Mouse (Mus musculus) spleen, adult 12 weeks (tissue): ENCODE measurements around the gene Dars.

ENCODE experiments used
- DNase-seq: peaks from one replicate; pipeline ENCODE4 v3.0.0; 2022; ENCODE audit warnings: low spot score

Dars gene

DNA sequence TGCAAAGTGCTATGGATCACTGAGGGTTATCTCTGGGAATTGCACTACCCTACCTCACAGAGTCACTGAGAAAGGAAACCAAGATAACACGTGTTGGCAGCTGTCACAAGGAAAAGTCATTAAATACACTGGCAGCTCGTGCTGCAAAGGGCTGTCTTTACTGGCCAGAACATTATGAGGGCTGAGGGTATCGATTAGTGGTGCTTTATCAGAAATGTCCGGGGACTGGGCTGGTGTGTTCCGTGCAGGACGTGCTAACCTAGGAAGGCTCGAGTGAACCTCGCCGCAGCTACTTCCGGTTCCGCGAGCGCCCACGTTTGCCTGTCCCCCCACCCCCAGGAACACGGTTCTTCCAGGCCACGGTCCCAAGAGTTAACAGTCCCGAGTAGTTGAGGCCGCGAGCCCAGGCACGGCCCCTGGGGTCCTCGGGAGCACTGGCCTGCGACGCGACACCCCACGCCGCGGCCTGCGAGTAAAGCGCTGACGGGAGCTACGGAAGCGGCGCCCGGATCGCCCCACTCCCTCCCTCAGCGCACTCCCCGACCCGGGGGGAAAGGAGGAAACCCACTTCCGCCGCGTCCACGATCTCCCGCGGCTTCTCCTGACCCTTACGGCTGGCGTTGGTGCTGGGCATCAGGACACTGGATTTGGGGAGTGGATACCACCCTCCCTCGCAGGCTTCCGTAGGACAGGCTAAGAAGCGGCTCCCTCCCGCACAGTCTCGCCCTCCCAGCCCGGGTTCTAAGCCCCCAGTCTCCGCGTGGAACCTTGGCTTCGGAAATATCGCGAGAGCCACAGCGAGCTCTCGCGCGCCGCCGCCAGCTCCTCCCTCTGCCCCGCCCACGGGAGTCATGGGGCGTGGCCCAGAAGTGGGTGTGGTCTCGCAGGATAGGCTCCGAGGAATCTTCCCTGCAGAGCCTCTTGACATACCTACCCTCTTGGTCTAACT is at the start of gene Dars:
Gene Dars, minus strand, starts transcription at position 785 of the 949 bp plus-strand sequence.
- peak; percentile 96 for DNase-seq

DNA sequence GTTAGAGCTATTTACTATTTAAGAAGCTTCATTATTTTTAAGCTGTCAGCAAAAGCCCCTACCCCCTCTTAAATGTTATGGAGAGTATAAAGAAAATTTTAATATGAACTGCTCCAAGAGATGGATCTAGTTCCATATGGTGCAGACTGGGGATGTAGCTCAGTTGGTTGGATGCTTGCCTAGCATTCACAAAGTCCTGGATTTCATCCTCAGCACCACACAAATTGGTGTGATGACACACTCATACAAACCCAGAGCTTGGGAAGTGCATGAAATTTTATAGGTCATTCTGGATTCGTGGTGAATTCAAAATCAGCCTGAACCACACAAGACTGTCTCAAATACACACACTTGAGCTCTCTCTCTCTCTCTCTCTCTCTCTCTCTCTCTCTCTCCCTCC is 49.7 kb upstream of the Dars start:
- DNase-seq = no peak

DNA sequence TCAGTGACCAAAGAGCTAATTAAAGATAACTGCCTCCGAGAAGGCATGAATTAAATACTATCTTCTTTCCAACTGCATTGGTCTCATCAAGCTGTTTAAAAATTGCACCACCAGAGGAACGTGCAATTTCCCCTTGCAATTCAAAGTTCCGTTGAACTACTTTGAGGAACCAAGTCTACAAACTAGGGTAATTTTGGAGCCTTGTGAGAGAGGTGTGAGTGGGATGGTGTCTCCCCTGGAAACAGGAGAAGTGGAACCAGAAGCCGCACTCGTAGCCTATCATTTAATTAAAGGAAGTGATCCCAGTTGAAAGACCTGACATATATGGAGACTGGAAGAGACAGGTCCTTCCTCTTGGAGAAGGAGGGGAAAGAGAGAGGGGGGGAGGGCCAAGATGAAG is 46.3 kb upstream of the Dars start:
- DNase-seq = no peak

DNA sequence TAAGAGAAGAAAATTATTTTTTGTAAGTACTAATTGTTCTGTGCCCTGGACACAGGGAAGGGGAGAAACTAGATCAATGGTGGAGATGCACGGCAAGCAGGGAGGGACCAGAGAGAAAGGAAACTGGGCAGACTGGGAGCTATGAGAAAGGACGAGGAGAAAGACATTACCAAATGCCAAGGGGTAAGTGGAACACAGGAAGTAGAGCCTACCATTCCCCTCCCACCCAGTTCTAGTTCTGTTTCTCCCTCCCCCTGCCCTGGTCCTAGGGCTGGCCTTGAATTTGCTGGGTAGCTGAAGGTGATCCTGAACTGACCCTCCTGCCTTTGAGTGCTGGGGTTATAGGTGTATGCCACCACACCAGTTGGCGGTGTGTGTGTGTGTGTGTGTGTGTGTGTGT is 45.2 kb upstream of the Dars start:
- DNase-seq = no peak

DNA sequence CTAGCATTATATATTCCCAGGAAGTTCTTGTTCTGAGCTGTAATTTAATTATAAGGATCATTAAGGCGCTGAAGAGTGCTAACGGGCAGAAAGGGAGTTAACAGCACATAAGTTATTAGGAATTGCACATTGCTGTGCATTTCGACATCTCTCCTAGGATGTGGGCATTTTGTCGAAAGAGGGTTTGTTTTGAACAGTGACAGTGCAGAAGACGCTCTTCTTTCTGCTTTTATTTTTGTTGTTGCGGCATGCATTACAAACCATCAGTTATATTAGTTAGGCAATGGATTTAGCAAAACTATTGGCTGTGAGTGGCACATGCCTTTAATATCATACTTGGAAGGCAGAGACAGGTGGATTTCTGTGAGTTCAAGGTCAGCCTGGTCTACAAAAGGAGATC is 43.6 kb upstream of the Dars start:
- DNase-seq = no peak

DNA sequence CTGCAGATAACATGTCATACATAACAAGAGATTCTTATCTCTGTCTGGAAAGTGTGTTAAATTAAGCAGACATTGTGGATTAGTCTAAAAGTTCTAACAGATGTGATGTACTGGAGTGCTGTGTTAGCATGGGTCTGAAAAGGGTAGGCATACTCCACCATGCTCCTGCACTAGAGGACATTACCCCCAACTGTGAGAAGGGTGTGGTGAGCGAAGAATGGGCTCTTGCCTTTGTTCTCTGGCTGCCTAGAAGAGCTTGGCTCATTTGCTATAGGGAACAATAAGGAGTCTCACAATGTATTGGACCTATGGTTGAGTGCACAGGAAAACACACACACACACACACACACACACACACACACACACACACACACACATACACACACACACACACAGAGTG is 42.3 kb upstream of the Dars start:
- no peak for DNase-seq

DNA sequence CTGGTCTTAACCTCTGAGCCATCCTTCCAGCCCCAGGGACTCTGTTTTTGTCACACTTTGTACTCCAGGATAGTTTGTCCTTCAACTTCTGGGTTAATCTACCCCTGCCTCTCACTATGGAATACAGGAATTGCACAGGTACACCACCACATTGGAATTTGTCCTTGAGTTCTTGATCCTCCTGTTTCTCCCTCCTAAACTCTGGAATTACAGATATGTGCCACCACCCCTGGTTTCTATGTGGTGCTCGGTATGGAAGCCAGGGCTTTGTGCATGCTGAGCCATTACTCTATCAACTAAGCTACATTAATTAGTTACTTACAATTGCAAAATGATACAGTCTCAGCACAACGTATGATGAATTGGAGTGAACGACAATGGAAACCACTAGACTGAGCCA is 41.8 kb upstream of the Dars start:
- DNase-seq = no peak

DNA sequence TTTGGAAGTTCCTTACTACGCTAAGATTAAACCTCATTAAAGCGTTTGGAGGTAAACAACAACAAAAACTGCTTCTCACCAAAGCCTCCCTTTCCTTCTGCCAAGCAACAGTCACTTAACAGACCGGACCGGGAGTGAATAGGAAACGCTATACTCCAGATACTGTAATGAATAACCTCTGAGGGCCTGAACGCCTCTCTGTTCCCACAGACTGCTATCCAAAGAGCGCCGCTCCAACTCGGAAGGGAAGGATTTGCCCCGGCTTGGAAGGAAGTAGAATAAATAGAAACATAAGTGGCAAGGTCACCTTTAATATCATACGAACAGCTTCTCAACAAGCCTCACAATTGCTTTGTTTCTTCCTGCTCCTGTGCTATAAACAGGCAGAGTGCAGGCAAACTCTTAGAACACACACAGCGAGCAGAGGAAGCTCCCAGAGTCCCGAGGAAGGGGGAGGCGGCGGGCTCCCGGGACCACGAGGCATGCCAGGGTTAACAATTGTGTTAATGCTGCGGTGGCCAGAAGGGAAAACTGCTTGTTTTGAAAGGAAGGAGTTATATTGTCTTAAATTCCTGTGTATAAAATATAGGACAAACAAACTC is 39.8 kb upstream of the Dars start:
- no peak for DNase-seq

DNA sequence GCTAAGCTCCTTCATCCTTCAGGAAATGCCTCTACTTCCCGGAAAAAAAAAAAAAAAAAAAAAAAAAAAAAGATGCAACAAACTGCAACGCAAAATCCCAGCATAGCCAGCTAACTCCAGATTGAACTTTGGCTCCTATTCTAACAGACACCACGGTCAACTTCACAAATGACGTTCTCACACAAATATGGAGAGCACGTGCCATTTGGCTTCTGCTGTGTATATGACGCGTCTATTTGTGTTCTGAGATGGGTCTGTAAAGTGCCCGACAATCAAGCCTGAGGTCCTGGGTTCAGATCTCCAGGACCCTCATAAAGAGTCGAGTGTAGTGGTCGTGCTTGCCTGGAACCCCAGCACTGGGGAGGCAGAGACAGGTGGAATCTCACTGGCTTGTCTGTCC is 39.1 kb upstream of the Dars start:
- DNase-seq = no peak

DNA sequence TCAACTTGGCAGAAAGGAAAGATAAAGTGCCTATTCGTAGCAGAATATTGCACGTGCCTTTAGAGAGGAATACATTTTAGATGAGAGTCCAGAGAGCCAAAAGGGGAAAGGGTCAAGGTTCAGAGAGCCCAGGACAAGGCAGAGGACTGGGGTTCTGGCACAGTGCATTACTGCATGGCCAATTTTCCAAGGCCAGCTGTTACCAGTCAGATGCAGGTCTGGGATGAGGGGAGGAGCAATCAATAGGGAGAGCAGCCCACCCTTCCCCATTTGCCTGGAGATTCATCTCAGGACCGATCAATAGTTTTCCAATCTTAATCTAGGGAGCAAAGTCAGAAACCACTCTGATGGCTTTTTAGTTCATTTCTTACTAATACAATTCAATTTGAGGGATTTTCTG is 35.0 kb upstream of the Dars start:
- DNase-seq = no peak

DNA sequence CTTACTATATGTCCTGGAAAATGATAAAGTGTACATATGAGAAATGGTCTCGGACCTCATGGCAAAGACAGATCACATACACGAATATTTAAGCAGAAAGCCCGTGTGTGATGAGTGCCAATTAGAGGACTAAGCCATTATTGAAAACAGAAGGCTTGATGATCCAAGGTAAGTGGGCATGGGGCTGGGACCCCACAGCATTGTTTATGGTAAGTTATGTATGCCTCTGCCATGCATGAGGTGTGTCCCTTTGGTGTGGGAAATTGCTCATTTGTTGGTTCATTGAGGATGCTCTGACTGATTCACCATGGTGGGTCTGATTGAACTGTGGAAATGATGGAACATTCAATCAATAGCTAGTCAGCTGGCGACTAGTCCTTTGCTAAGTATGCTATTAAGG is 34.0 kb upstream of the Dars start:
- no peak for DNase-seq

DNA sequence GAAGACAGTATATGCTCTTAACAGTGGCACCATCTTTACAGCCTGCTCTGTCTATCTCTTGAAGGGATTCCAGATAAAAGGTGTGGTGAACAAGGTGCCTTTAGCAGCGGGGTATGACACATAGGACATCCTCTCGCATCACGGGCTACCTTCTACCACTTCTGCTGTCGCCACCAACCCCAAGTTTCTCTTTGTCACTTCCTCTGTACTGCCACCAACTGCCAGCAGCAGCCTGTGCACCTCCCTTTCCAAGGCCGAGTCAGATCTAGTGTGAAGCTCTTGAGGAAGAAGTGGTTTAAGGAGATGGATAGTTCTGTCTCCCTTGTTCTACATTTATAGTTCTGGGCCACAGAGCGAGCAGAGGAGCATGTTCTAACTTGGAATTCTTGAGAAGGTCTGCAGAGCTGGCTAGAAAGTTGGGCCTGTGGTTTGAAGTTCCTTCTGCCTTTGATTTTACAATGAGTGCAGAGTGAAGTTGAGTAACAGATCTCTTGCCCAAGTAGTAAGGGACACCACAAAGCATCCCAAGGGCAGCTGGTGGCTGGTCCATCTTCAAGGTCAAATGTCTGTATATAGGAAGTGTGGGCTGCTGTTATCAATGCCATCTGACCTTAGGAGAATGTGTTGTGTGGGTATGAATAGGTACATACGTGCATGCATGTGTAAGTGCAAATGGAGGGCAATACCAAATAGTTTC is 30.2 kb upstream of the Dars start:
- DNase-seq = peak; percentile 5

DNA sequence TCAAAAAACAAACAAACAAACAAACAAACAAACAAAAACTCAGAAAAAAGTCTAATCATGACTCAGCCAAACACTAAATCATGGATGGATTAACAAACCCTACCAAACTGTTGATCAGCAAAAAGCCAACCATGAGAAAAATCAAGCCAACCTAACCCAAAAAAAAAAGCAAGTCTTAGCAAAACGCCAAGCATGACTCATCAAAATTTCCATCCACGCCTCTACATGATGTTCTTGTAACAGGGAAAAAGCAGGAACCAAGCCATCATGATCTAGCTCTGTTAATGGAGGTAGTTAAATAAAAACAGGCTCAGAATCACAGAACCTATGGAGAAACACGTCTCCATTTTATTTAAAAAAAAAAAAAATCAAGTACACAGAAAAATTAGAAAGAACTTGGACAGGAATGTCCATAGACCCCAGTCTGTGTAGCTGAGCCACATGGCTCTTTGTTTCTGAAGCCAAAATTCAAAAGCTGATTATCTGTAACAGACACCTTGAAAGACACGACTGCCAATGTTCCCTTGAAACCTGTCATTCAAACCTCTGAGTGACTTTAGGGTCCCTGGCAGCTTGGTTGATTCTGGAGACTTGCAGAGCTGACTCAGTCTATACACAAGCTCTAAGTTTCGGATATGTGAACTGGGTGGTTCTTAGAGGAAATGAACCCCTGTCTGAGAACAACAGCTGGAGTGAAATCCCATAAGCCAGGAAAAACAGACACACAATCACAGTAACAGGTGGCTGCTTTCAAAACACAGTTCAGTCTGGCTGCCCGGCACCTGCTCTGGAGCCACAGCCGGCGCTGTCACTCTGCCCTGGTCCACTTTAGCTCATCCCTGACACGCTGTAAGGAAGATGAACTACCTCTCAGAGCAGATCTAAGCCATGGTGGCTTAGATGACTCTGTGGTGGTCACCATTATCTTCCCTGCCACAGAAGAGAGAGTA is 27.0 kb upstream of the Dars start:
- DNase-seq = no peak

DNA sequence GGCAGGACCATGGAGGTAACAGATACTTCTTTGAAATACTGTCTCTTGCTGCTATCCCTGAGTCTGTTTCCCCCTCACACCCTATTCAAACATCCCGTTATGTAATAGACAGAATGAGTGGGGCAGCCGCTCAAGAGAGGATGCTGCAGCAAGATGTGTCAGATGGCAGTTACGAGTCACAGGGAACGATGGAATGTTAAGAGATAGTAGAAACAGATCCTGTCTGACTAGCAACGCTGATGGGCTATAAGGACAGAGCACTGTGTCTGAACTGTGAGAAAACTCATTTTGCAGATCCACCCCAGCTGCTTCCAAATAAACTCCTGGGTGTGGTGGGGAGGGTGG is 23.9 kb upstream of the Dars start:
- DNase-seq = no peak

DNA sequence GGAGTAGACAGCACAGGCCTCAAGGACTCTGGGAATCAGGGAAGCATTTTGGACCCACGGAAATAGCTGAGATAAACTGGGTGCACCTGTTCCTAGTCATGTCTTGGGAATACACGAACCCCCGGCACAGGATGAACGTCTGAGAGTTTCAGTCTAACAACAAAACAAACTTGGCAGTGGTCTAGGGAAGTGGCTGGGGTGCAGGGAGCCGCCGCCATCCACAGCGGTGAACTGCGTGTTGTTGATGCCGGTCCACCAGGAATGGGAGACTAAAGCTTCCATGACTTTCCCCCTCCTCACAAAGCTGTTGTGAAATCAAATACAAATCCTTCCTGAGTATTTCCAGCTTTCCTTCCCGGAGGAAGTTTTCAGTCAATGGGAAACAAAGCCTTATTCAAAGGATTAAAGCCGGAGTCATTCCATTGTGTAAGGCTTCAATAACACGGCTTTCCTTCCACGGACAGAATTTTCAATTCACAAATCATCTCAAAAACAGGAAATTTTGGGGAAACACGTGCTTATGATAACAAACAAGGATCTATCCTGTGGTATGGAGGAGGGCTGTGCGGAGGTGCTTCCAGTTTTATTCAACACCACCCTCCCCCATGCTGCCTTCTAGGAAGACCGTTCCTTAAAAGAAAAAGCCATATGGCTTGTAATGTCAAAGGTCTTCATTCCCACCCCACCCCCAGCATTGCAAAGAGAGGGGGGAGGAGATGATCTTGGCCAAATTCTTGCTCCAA is 23.4 kb upstream of the Dars start:
- no peak for DNase-seq

DNA sequence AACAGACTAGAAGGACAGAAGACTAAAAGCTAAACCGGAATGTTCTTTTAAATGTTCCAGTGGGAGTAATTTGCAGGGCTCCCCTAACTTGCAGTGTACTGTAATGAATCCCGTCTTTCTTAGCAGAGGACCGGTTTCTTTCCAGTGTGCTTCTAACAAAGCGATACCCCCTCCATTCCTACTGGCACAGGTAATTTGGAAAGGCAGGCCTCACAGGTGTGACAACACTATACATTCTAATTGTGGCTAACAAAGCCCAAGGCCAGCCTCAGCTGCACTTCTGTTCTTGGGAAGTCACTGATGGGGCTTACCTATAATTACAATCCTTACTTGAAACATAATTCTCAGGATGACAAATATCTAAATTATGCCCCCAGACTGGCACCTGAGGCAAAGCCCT is 22.4 kb upstream of the Dars start:
- no peak for DNase-seq

DNA sequence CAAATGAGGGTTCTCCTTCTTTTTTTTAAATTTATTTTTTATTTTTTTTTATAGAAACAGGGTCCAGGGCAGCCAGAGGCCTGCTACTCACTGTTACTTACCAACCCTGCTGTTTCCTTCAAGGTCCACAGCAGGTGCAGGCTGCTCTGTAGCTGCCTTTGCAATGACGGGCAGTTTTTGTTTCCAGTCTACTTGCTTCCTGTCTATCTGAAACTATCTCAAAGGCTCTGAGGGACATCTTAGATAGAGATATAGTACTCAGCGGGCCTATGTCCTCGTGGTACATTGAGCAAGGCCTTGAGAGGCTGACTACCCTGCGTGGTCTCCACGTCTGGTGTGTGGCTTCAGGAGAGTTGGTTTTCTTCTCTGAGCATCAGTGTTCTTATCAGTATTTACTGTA is 21.4 kb upstream of the Dars start:
- no peak for DNase-seq

DNA sequence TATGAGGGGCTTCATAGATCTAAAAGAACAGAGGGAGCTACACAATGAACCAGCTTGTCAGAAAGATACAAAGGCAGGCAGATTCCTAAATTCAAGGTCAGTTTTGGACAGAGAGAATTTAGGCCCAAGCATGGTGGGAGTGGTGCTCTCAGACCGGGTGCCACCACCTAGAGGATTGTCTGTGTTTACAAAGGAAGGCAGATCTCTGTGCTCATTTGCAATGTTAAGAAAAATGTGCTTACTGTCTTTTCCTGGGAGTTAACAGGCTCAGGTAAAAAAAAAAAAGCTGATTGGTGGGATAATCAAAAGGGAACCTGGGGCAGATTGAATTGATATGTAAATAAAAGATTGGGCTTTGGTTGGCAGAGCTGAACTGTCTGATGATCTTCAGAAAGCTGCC is 20.1 kb upstream of the Dars start:
- DNase-seq = no peak

DNA sequence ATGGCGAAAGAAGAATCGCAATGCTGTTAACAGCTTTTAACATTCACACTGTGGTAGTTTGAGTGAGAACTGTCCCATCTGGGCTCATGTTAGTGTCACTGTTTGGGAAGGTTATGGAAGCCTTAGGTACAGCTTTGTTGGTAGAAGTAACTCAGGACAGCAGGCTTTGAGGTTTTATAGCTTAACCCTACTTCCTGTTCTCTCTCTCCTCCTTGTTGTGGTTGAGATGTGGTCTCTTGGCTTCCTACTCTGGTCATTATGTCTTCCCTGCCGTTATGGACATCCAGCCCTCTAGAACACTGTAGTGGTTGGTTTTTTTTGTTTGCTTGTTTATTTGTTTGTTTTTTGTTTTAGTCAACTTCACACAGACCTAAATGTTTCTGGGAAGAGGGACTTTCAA is 18.8 kb upstream of the Dars start:
- DNase-seq = no peak

DNA sequence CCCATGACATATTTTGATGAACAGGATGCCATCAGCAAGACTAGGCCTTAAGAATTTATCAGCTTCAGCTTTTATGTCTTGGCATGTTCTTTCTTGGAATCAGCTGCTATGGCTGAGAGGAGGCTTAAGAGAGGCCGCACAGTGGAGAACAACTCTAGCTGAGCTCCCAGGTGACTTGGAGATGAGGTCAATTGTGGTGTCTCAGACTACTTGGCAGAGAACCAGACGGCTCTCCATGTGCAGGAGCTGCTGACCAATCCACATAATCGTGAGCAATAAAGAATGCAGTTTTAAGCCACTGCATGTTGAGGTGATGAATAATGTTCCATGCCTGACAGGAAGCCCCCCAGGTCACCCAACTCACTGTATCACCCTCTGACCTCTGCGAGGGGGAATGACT is 18.4 kb upstream of the Dars start:
- DNase-seq = no peak

DNA sequence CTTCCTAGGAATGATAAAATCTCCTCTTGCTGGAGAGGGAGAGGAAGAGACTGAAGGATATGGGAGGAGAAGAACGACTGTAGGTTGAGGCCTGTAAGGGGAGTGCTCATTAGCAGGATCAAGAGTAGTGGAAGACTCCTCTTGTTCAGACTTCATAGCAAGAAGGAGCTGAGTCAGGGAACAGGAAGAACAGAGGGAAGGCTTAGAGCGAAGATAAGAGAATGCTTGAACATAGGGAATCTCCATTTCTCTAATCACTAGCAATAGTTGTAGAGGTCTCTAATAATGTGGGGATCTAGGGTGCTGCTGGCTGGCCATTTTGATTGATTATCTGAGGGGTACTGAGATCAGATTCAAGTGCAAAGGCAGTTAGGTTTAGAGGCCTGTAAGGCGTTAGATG is 7.8 kb upstream of the Dars start:
- DNase-seq = no peak

DNA sequence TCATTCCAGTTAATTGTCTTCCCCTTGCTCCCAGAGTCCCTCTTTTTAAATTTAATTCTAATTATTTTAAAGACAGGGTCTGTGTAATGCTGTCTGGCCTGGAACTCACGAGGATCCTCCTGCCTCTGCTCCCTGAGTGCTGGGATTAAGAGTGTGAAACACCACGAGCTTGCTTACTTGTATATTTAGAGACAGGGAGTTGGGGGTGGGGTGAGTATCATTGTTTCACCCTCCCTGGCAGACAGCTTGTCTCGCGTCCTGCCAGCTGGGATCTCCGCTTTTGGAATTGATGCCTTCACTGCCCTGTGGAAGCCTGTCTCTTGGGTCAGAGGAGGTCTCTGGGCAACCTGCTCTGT is 343 bp upstream of the Dars start:
- DNase-seq = no peak
